Mouse (Mus musculus) embryonic facial prominence, embryonic 10.5 days (tissue): ENCODE data around the gene 3110001I22Rik. TPM values are rescaled to one million over a fixed set of nuclear protein-coding genes. Genes with fewer than 3 reads are reported as not detected.

Experiments used
- polyA plus RNA-seq: library from polyadenylated mRNA; unstranded; fragments of >200 nt; fragmentation: Nextera tagmentation; extraction: Ambion mirVana; gene quantifications from 2 replicates; pipeline ENCODE4 v1.2.1, GENCODE M21; 2016

Gene 3110001I22Rik
- polyA plus RNA-seq, 1 experiment from 2014 or later, result 7.5 TPM

Other genes with a start within 250 kb of the 3110001I22Rik start
- 45.3 and 47.0 TPM in 2 replicates for gene Parn, start 3.8 kb upstream of the 3110001I22Rik start, polyA plus RNA-seq
- gene Bfar, start 71 bp upstream of the 3110001I22Rik start, polyA plus RNA-seq, result 34.5 and 37.2 TPM in 2 replicates
- gene Pla2g10, start 59.1 kb downstream of the 3110001I22Rik start, polyA plus RNA-seq, result 0.31 TPM in 1 of 2 replicates, not detected in the other
- 99.0 and 99.1 TPM in 2 replicates for gene Rrn3, start 108.8 kb downstream of the 3110001I22Rik start, polyA plus RNA-seq
- 128 and 149 TPM in 2 replicates for gene Ntan1, start 146.9 kb downstream of the 3110001I22Rik start, polyA plus RNA-seq
- gene Pdxdc1, start 231.2 kb downstream of the 3110001I22Rik start, polyA plus RNA-seq, result 72.2 and 74.8 TPM in 2 replicates
- 2.6 and 3.4 TPM in 2 replicates for gene Mpv17l, start 231.2 kb downstream of the 3110001I22Rik start, polyA plus RNA-seq